Mouse (Mus musculus): ENCODE results near the gene Cep290. TPM values are rescaled to one million over a fixed set of nuclear protein-coding genes. Genes with fewer than 3 reads are reported as not detected.

The Cep290 gene
- polyA plus RNA-seq (2015; fragmentation: Nextera tagmentation; extraction: Ambion mirVana), result 1.6 and 1.7 TPM in 2 replicates

DNA sequence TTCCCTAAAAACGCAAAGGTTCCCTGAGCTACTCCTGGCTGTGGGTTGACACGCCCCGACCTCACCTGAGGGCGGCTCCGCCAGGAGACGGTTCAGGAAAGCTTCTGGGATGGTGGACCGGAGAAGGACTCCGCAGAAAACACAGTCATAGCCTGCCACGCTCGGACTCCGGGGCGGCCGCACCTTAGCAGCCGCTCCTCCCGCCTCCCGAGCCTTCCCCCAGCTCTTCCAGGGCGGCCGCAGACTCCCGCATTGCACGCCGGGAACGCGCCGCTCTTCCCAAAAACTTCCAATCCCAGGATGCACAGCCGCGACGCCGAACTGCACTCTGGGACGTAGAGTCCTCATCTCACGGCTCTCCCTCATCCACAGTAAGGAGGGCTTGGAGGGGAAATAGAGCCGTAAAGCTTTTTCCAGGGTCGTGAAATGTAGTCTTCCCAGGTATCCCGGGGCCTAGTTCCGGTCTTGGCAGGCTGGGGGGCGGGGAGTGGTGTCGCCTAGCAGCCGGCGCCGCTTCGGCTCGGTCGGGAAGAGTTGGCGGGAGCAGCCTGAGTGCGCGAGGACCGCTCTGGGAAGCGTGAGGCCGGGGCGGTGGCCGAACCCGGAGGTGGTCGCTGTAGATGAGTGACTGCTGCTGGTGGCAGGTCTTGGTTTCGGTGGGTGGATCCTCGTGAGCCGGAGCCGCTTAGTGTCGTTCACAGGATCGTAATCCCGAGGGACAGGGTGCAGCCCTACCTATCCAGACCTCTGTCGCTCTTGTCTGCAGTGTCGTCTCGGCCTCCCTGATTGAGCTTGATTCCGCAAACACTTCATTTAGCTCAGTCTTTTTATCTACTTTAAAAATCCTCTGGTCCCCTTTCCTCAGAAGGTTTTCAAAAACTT is at the start of gene Cep290, which contains the start of gene Tmtc3:
Cep290 (plus strand) TSS at position 462 of the 882 bp plus-strand sequence.
Tmtc3 (minus strand) TSS at position 254 of the 882 bp plus-strand sequence.
- Histone ChIP-seq H3K27me3 (replicated peaks; ENCODE audit: control insufficient read depth, insufficient read depth, low read length) (no peaks in the 10 kb centered on the region), H3K4me3 (ENCODE audit: low read depth, low read length) (peak within 1 kb of the TSS; percentile 87), H3K4me1 (replicated peaks; ENCODE audit: control insufficient read depth, insufficient read depth, low read length) (no peaks in the 10 kb centered on the region), H3K27ac (ENCODE audit: low read depth, low read length) (peak within 1 kb of the TSS; percentile 62), H3K36me3 (ENCODE audit: control insufficient read depth, insufficient read depth) (no peaks in the 10 kb centered on the region), H3K9me3 (ENCODE audit: control insufficient read depth) (no peaks in the 10 kb centered on the region), H3K4me2 (replicated peaks; ENCODE audit: low read depth) (peak within 1 kb of the TSS; percentile 93), H3K9ac (ENCODE audit: low read depth, low read length) (peak within 1 kb of the TSS; percentile 78)
- ATAC-seq, result peak; percentile 99
- under 1% methylated on average over 63 of the region's 63 CpGs for WGBS
- TF ChIP-seq CTCF (IDR thresholded peaks at IDR 0.05; ENCODE audit: low read depth), result no peak

DNA sequence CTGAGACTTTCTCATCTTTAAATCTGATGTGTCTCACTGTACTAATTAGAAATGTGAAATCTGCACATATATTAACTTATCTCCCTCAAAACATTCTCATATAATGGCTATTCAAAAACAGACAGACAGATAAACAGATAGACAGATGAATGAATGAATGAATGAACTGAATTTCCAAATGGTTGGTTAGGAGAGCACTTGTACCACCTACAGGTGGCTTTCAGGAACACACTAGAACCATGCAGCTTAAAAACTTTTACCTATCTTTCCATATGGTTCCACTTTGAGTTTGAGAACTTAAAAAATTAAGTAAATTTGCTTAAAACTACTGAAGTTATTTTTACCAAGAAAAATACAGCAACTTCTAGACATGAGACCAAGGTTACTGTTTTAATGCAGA is 38.0 kb upstream of the Cep290 start:
- no peak for ATAC-seq
- no peaks in the 10 kb centered on the region for H3K9me3 ChIP-seq (ENCODE audit: control insufficient read depth)
- no peak overlapping the region for H3K27ac ChIP-seq (ENCODE audit: low read depth, low read length)
- H3K9ac ChIP-seq (ENCODE audit: low read depth, low read length), result no peak overlapping the region
- TF ChIP-seq CTCF (IDR thresholded peaks at IDR 0.05; ENCODE audit: low read depth), result peak; percentile 54
- H3K36me3 ChIP-seq (ENCODE audit: control insufficient read depth, insufficient read depth), result peaks cover 4% of the 10 kb centered on the region; the same call in 1 of the 2 replicates
- H3K27me3 ChIP-seq (replicated peaks; ENCODE audit: control insufficient read depth, insufficient read depth, low read length), result no peaks in the 10 kb centered on the region
- H3K4me1 ChIP-seq (replicated peaks; ENCODE audit: control insufficient read depth, insufficient read depth, low read length), result no peaks in the 10 kb centered on the region
- H3K4me2 ChIP-seq (replicated peaks; ENCODE audit: low read depth), result no peak overlapping the region
- H3K4me3 ChIP-seq (ENCODE audit: low read depth, low read length), result no peak overlapping the region

DNA sequence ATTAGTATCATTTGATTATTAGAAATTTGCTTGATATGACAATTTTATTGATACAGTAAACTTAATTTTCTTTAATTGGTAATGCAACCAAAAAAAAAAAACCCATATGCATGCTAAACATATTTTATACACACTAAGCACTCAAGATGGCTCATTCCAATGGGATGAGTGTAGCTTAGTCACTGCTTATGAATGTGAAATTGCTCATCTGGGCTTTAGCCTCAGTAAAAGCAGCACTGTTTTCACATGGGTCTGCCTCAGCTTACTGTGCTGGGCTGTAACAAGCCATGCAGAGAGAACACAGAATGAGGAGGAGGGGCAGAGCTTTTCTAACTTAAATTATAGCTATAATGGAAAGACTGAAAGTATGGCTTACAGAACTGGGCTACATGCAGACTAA is 26.8 kb upstream of the Cep290 start:
- no peak overlapping the region for H3K9ac ChIP-seq (ENCODE audit: low read depth, low read length)
- peaks cover 15% of the 10 kb centered on the region; the same call in 1 of the 2 replicates for H3K36me3 ChIP-seq (ENCODE audit: control insufficient read depth, insufficient read depth)
- no peak for ATAC-seq
- no peaks in the 10 kb centered on the region for H3K27me3 ChIP-seq (replicated peaks; ENCODE audit: control insufficient read depth, insufficient read depth, low read length)
- H3K4me1 ChIP-seq (replicated peaks; ENCODE audit: control insufficient read depth, insufficient read depth, low read length), result no peaks in the 10 kb centered on the region
- no peaks in the 10 kb centered on the region for H3K9me3 ChIP-seq (ENCODE audit: control insufficient read depth)
- H3K4me2 ChIP-seq (replicated peaks; ENCODE audit: low read depth), result no peak overlapping the region
- no peak overlapping the region for H3K27ac ChIP-seq (ENCODE audit: low read depth, low read length)
- H3K4me3 ChIP-seq (ENCODE audit: low read depth, low read length), result no peak overlapping the region
- TF ChIP-seq CTCF (IDR thresholded peaks at IDR 0.05; ENCODE audit: low read depth), result no peak

DNA sequence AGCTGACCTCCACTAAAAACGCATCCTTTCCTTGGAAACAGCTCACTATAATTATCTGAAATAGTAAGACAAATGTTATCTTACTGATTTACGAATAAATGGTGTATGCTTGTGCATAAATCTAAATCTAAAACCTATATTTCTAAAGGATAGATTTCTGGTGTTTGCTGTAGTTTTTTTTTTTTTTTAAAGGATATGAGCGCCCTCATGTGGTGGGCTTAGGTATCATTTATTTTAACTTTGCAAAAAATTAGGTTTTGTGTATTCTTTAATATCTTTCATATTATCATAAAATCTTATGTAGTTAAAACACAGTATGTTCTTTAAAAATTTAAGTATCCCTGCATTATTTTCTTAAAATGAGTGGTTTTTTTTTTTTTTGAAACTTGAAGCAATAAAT is 12.3 kb upstream of the Cep290 start:
- no peaks in the 10 kb centered on the region for H3K9me3 ChIP-seq (ENCODE audit: control insufficient read depth)
- H3K27me3 ChIP-seq (replicated peaks; ENCODE audit: control insufficient read depth, insufficient read depth, low read length), result no peaks in the 10 kb centered on the region
- H3K36me3 ChIP-seq (ENCODE audit: control insufficient read depth, insufficient read depth), result peaks cover 21% of the 10 kb centered on the region
- no peak overlapping the region for H3K27ac ChIP-seq (ENCODE audit: low read depth, low read length)
- ATAC-seq, result no peak
- H3K9ac ChIP-seq (ENCODE audit: low read depth, low read length), result no peak overlapping the region
- WGBS, result 52% methylated on average over 3 of the region's 3 CpGs
- TF ChIP-seq CTCF (IDR thresholded peaks at IDR 0.05; ENCODE audit: low read depth), result peak; percentile 54
- H3K4me2 ChIP-seq (replicated peaks; ENCODE audit: low read depth), result no peak overlapping the region
- H3K4me1 ChIP-seq (replicated peaks; ENCODE audit: control insufficient read depth, insufficient read depth, low read length), result no peaks in the 10 kb centered on the region
- no peak overlapping the region for H3K4me3 ChIP-seq (ENCODE audit: low read depth, low read length)

DNA sequence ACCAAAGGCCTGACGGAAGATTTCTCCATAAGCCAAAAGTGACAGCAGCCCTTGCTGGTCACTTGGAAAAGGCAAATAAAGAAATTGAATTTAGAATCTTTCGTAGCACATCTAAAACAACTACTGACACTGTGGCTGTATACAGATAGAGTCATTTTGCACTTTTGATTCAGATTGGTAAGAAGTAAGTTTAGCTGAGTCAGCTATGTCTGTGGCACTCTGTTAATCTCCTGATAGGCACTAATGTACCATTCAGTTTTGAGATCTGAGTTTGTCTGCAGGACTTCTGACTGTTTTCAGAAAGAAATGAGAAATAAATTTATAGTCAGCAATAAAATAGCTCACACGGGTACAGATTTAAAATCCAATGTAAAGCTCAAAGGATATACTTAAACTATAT is 7.8 kb upstream of the Cep290 start:
- no peak overlapping the region for H3K27ac ChIP-seq (ENCODE audit: low read depth, low read length)
- no peak overlapping the region for H3K4me2 ChIP-seq (replicated peaks; ENCODE audit: low read depth)
- no peaks in the 10 kb centered on the region for H3K9me3 ChIP-seq (ENCODE audit: control insufficient read depth)
- 92% methylated on average over 3 of the region's 3 CpGs for WGBS
- no peaks in the 10 kb centered on the region for H3K27me3 ChIP-seq (replicated peaks; ENCODE audit: control insufficient read depth, insufficient read depth, low read length)
- no peaks in the 10 kb centered on the region for H3K4me1 ChIP-seq (replicated peaks; ENCODE audit: control insufficient read depth, insufficient read depth, low read length)
- peaks cover 17% of the 10 kb centered on the region for H3K36me3 ChIP-seq (ENCODE audit: control insufficient read depth, insufficient read depth)
- no peak for TF ChIP-seq CTCF (IDR thresholded peaks at IDR 0.05; ENCODE audit: low read depth)
- H3K9ac ChIP-seq (ENCODE audit: low read depth, low read length), result no peak overlapping the region
- no peak overlapping the region for H3K4me3 ChIP-seq (ENCODE audit: low read depth, low read length)
- no peak for ATAC-seq

DNA sequence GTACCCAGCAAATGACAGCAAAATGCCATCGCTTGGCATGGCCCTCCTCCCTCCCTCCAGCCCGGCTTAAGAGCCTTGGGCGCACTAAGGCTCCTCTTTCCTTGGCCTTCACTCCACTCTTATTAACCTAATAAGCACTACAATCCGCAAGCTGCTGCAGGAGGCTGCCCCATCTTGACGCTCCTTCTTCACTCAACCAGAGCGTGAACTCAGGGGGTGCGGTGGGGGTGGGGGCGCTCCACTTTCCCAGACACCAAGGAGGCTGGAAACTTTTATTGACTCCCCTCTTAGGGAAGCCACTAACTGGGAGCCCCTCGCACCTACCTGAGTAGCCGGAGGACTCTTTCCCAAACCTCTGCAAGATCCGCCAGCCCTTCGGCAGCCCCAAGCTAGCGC is 659 bp upstream of the Cep290 start:
- Histone ChIP-seq H3K9ac (ENCODE audit: low read depth, low read length) (peak overlapping the region; percentile 78), H3K4me1 (replicated peaks; ENCODE audit: control insufficient read depth, insufficient read depth, low read length) (no peaks in the 10 kb centered on the region), H3K36me3 (ENCODE audit: control insufficient read depth, insufficient read depth) (no peaks in the 10 kb centered on the region), H3K4me3 (ENCODE audit: low read depth, low read length) (peak overlapping the region; percentile 87), H3K27ac (ENCODE audit: low read depth, low read length) (peak overlapping the region; percentile 62), H3K4me2 (replicated peaks; ENCODE audit: low read depth) (peak overlapping the region; percentile 93), H3K27me3 (replicated peaks; ENCODE audit: control insufficient read depth, insufficient read depth, low read length) (no peaks in the 10 kb centered on the region), H3K9me3 (ENCODE audit: control insufficient read depth) (no peaks in the 10 kb centered on the region)
- peak; percentile 18; the same call in 1 of the 2 replicates for ATAC-seq
- TF ChIP-seq CTCF (IDR thresholded peaks at IDR 0.05; ENCODE audit: low read depth), result no peak
- WGBS, result under 1% methylated on average over 13 of the region's 13 CpGs

All from intestine, postnatal 0 days (tissue).